Mouse (Mus musculus): ENCODE data around the gene Wdr46. TPM values are rescaled to one million over a fixed set of nuclear protein-coding genes. Genes with fewer than 3 reads are reported as not detected.
A peak's percentile ranks its signal among the peaks of the same experiment; 100 is the strongest.
"Not testable (repeated sequence)": the region's sequence is repeated elsewhere in the genome, so short reads cannot be mapped to it uniquely, and the experiment has no call there.

The Wdr46 gene
- polyA plus RNA-seq, 1 experiment from 2014 or later = 19.7 TPM

GRCm38 (mm10) chr17:33900281-33900988 is 40.0 kb upstream of the Wdr46 start:
- H3K27ac ChIP-seq (ENCODE audit: low read depth, low read length) = no peak overlapping the region
- no peak for ATAC-seq (replicated peaks; ENCODE audit: insufficient number of reproducible peaks, low FRiP score, low TSS enrichment)
- H3K9me3 ChIP-seq (replicated peaks; ENCODE audit: control insufficient read depth, low read length) = no peaks in the 10 kb centered on the region
- no peaks in the 10 kb centered on the region for H3K36me3 ChIP-seq (ENCODE audit: control insufficient read depth, insufficient read depth, low read length)
- H3K4me2 ChIP-seq = no peak overlapping the region
- H3K4me1 ChIP-seq (ENCODE audit: control insufficient read depth, insufficient read depth, low read length) = peaks cover 3% of the 10 kb centered on the region; the same call in 1 of the 2 replicates
- WGBS (ENCODE audit: insufficient replicate concordance) = 53% methylated on average over 7 of the region's 7 CpGs
- H3K27me3 ChIP-seq (ENCODE audit: control insufficient read depth, insufficient read depth, low read length) = no peaks in the 10 kb centered on the region
- no peak overlapping the region for H3K4me3 ChIP-seq (ENCODE audit: low read depth, low read length)
- H3K9ac ChIP-seq (ENCODE audit: low read depth, low read length) = no peak overlapping the region

- Histone ChIP-seq H3K36me3 (ENCODE audit: control insufficient read depth, insufficient read depth, low read length) (no peaks in the 10 kb centered on the region), H3K4me1 (ENCODE audit: control insufficient read depth, insufficient read depth, low read length) (peaks cover 3% of the 10 kb centered on the region; the same call in 1 of the 2 replicates), H3K4me3 (ENCODE audit: low read depth, low read length) (no peak overlapping the region), H3K4me2 (no peak overlapping the region), H3K27ac (ENCODE audit: low read depth, low read length) (no peak overlapping the region), H3K27me3 (ENCODE audit: control insufficient read depth, insufficient read depth, low read length) (no peaks in the 10 kb centered on the region), H3K9me3 (replicated peaks; ENCODE audit: control insufficient read depth, low read length) (no peaks in the 10 kb centered on the region), H3K9ac (ENCODE audit: low read depth, low read length) (no peak overlapping the region)
- WGBS (ENCODE audit: insufficient replicate concordance) = 78% methylated on average over 4 of the region's 4 CpGs
- no peak for ATAC-seq (replicated peaks; ENCODE audit: insufficient number of reproducible peaks, low FRiP score, low TSS enrichment)
These were observed 39.5 kb upstream of the Wdr46 start for GRCm38 (mm10) chr17:33900989-33901314.

- no peak for ATAC-seq (replicated peaks; ENCODE audit: insufficient number of reproducible peaks, low FRiP score, low TSS enrichment)
- 47% methylated on average over 4 of the region's 4 CpGs for WGBS (ENCODE audit: insufficient replicate concordance)
These were observed 38.8 kb upstream of the Wdr46 start for GRCm38 (mm10) chr17:33901653-33902052.

GRCm38 (mm10) chr17:33902079-33902478 is 38.4 kb upstream of the Wdr46 start:
- ATAC-seq (replicated peaks; ENCODE audit: insufficient number of reproducible peaks, low FRiP score, low TSS enrichment) = no peak
- Histone ChIP-seq H3K36me3 (ENCODE audit: control insufficient read depth, insufficient read depth, low read length) (no peaks in the 10 kb centered on the region), H3K4me1 (ENCODE audit: control insufficient read depth, insufficient read depth, low read length) (peaks cover 3% of the 10 kb centered on the region; the same call in 1 of the 2 replicates), H3K4me2 (no peak overlapping the region), H3K9me3 (replicated peaks; ENCODE audit: control insufficient read depth, low read length) (no peaks in the 10 kb centered on the region), H3K27me3 (ENCODE audit: control insufficient read depth, insufficient read depth, low read length) (no peaks in the 10 kb centered on the region), H3K4me3 (ENCODE audit: low read depth, low read length) (no peak overlapping the region), H3K27ac (ENCODE audit: low read depth, low read length) (no peak overlapping the region; the same call in 1 of the 2 replicates), H3K9ac (ENCODE audit: low read depth, low read length) (no peak overlapping the region)
- 70% methylated on average over 4 of the region's 4 CpGs for WGBS (ENCODE audit: insufficient replicate concordance)

More at GRCm38 (mm10) chr17:33901653-33902052, 38.8 kb upstream of the Wdr46 start:
- H3K4me1 ChIP-seq (ENCODE audit: control insufficient read depth, insufficient read depth, low read length) = peaks cover 3% of the 10 kb centered on the region; the same call in 1 of the 2 replicates
- no peaks in the 10 kb centered on the region for H3K9me3 ChIP-seq (replicated peaks; ENCODE audit: control insufficient read depth, low read length)
- H3K27ac ChIP-seq (ENCODE audit: low read depth, low read length) = no peak overlapping the region
- H3K4me3 ChIP-seq (ENCODE audit: low read depth, low read length) = no peak overlapping the region
- no peaks in the 10 kb centered on the region for H3K27me3 ChIP-seq (ENCODE audit: control insufficient read depth, insufficient read depth, low read length)
- H3K9ac ChIP-seq (ENCODE audit: low read depth, low read length) = no peak overlapping the region
- H3K4me2 ChIP-seq = no peak overlapping the region
- H3K36me3 ChIP-seq (ENCODE audit: control insufficient read depth, insufficient read depth, low read length) = no peaks in the 10 kb centered on the region

GRCm38 (mm10) chr17:33902491-33902890 is 38.0 kb upstream of the Wdr46 start:
- no peaks in the 10 kb centered on the region for H3K9me3 ChIP-seq (replicated peaks; ENCODE audit: control insufficient read depth, low read length)
- no peaks in the 10 kb centered on the region for H3K27me3 ChIP-seq (ENCODE audit: control insufficient read depth, insufficient read depth, low read length)
- H3K9ac ChIP-seq (ENCODE audit: low read depth, low read length) = no peak overlapping the region
- 81% methylated on average over 7 of the region's 7 CpGs for WGBS (ENCODE audit: insufficient replicate concordance)
- H3K4me2 ChIP-seq = no peak overlapping the region
- H3K4me3 ChIP-seq (ENCODE audit: low read depth, low read length) = no peak overlapping the region
- H3K4me1 ChIP-seq (ENCODE audit: control insufficient read depth, insufficient read depth, low read length) = peaks cover 3% of the 10 kb centered on the region; the same call in 1 of the 2 replicates
- no peak for ATAC-seq (replicated peaks; ENCODE audit: insufficient number of reproducible peaks, low FRiP score, low TSS enrichment)
- no peak overlapping the region for H3K27ac ChIP-seq (ENCODE audit: low read depth, low read length)
- H3K36me3 ChIP-seq (ENCODE audit: control insufficient read depth, insufficient read depth, low read length) = no peaks in the 10 kb centered on the region

GRCm38 (mm10) chr17:33903911-33904651 is 36.4 kb upstream of the Wdr46 start:
- not testable (repeated sequence) for H3K27ac ChIP-seq (ENCODE audit: low read depth, low read length); H3K4me3 ChIP-seq (ENCODE audit: low read depth, low read length); H3K9ac ChIP-seq (ENCODE audit: low read depth, low read length); ATAC-seq (replicated peaks; ENCODE audit: insufficient number of reproducible peaks, low FRiP score, low TSS enrichment); H3K4me2 ChIP-seq; H3K4me1 ChIP-seq (ENCODE audit: control insufficient read depth, insufficient read depth, low read length); H3K9me3 ChIP-seq (replicated peaks; ENCODE audit: control insufficient read depth, low read length); H3K27me3 ChIP-seq (ENCODE audit: control insufficient read depth, insufficient read depth, low read length); H3K36me3 ChIP-seq (ENCODE audit: control insufficient read depth, insufficient read depth, low read length)
- WGBS (ENCODE audit: insufficient replicate concordance) = 68% methylated on average over 6 of the region's 6 CpGs

- not testable (repeated sequence) for H3K27me3 ChIP-seq (ENCODE audit: control insufficient read depth, insufficient read depth, low read length); H3K4me1 ChIP-seq (ENCODE audit: control insufficient read depth, insufficient read depth, low read length); H3K9ac ChIP-seq (ENCODE audit: low read depth, low read length); ATAC-seq (replicated peaks; ENCODE audit: insufficient number of reproducible peaks, low FRiP score, low TSS enrichment); H3K9me3 ChIP-seq (replicated peaks; ENCODE audit: control insufficient read depth, low read length); H3K36me3 ChIP-seq (ENCODE audit: control insufficient read depth, insufficient read depth, low read length); H3K4me2 ChIP-seq; H3K4me3 ChIP-seq (ENCODE audit: low read depth, low read length); H3K27ac ChIP-seq (ENCODE audit: low read depth, low read length)
- 59% methylated on average over 2 of the region's 4 CpGs for WGBS (ENCODE audit: insufficient replicate concordance)
These were observed 35.6 kb upstream of the Wdr46 start, which contains the start of gene Platr17 for GRCm38 (mm10) chr17:33904835-33905234. TSS of gene Platr17 (plus strand) at chr17:33905135.

GRCm38 (mm10) chr17:33908331-33909076 is 32.0 kb upstream of the Wdr46 start:
- Histone ChIP-seq H3K9me3 (replicated peaks; ENCODE audit: control insufficient read depth, low read length) (no peaks in the 10 kb centered on the region), H3K4me3 (ENCODE audit: low read depth, low read length) (peak overlapping the region; percentile 78), H3K4me2 (peak overlapping the region; percentile 99), H3K27me3 (ENCODE audit: control insufficient read depth, insufficient read depth, low read length) (no peaks in the 10 kb centered on the region), H3K9ac (ENCODE audit: low read depth, low read length) (peak overlapping the region; percentile 83), H3K27ac (ENCODE audit: low read depth, low read length) (peak overlapping the region; percentile 84), H3K36me3 (ENCODE audit: control insufficient read depth, insufficient read depth, low read length) (peaks cover 21% of the 10 kb centered on the region), H3K4me1 (ENCODE audit: control insufficient read depth, insufficient read depth, low read length) (peaks cover 10% of the 10 kb centered on the region)
- WGBS (ENCODE audit: insufficient replicate concordance) = under 1% methylated on average over 44 of the region's 44 CpGs
- peak; percentile 64 for ATAC-seq (replicated peaks; ENCODE audit: insufficient number of reproducible peaks, low FRiP score, low TSS enrichment)
